Mouse (Mus musculus): ENCODE measurements around the gene Rptor. TPM values are rescaled to one million over a fixed set of nuclear protein-coding genes. Genes with fewer than 3 reads are reported as not detected.

Gene Rptor
- polyA plus RNA-seq, 1 experiment from 2014 or later = 12.5 TPM

DNA sequence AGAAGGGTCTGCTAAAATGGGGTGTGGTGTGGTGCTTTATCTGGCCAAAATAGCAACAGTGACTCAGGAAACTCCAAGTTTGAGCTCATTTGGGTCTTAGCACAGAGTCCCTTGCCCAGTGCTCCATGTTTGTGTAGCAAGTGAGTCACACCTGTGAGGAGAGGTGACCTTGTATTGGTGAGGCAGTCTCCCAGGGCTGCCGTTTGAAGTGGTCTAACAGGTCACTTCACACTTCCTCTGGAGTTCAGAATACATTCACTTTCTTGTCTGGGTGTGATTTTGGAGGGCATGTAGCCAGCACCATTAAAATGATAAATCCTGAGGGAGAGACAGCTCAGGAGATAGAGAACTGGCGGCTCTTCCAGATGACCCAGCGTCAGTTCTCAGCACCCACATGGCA lies 115.4 kb downstream of the Rptor start:
- peaks cover 7% of the 10 kb centered on the region; the same call in 1 of the 2 replicates for H3K9me3 ChIP-seq
- H3K36me3 ChIP-seq = no peaks in the 10 kb centered on the region
- no peak for ATAC-seq (ENCODE audit: insufficient number of reproducible peaks, insufficient read depth, low FRiP score, low TSS enrichment, low read depth)
- no peak overlapping the region for H3K4me3 ChIP-seq
- no peak overlapping the region for H3K9ac ChIP-seq
- H3K4me1 ChIP-seq = peaks cover 5% of the 10 kb centered on the region; the same call in 1 of the 2 replicates
- H3K27me3 ChIP-seq = no peaks in the 10 kb centered on the region
- H3K4me2 ChIP-seq = no peak overlapping the region
- WGBS = 97% methylated on average over 3 of the region's 3 CpGs
- H3K27ac ChIP-seq = no peak overlapping the region

DNA sequence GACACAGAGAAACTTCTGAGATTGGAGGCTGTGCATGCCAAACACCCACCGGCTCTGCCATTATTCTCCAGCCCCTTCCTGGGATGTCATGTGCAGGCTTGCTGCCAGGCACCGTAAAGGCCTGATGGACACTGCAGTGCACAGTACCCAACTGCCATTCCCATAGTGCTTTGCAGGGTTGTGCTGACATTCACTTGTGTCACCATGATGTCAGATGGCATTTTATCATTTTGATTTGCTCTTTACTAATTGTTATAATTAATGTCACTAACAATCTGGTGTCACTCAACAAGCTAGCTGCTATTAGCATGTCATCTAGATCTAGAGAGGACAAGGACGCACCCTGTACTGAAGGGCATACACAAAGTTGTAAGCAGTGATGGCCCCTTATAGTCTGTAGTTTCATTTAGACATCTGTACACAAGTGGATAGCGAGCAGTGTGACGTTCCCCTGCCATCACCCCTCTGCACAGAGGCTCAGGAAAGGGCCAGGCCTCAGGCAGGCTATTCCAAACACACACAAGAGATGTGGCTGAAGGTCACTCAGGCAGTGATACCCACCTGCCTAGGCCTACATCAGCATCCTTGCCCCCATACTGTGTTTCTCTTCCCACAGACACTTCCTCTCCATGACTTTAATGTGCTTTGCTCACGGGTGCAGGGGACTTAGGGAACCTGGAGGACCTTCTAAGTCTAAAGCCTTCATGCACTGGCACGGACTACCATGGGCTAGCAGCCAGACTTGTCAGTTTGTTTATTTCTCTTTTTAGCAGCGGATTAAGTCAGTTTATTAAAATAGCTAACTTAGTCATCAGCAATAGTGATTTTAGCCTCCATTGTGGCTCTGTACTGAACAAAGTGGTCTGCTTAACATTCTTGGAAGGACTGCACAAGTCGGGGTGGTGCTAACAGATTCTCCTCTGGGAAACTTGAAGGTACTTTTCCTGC lies 117.7 kb downstream of the Rptor start:
- H3K27me3 ChIP-seq = no peaks in the 10 kb centered on the region
- H3K9ac ChIP-seq = no peak overlapping the region
- H3K4me2 ChIP-seq = no peak overlapping the region
- 0 out of 2 replicates have a peak, but pooled peaks cover under 1% of the 10 kb centered on the region for H3K4me1 ChIP-seq
- H3K9me3 ChIP-seq = peaks cover 7% of the 10 kb centered on the region; the same call in 1 of the 2 replicates
- no peak for ATAC-seq (ENCODE audit: insufficient number of reproducible peaks, insufficient read depth, low FRiP score, low TSS enrichment, low read depth)
- no peak overlapping the region for H3K4me3 ChIP-seq
- WGBS = 81% methylated on average over 9 of the region's 9 CpGs
- no peak overlapping the region for H3K27ac ChIP-seq
- peaks cover 7% of the 10 kb centered on the region for H3K36me3 ChIP-seq

DNA sequence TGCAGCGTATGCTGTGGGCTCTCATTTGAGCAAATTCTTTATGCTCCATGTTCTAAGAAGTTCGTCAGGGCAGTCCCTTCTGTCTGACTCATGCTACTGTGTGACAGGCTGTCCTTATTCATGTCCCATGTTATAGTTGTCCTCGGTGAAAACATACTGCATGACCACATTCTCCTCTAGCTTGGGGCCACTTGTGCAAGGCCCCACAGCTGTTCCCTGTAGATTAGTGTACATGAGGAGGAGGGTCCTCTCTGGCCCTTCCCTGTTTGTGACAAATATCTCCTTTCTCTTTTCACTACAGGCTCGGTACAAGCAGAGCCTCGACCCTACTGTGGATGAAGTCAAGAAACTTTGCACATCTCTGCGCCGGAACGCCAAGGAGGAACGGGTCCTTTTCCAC lies 122.0 kb downstream of the Rptor start:
- H3K27me3 ChIP-seq = no peaks in the 10 kb centered on the region

DNA sequence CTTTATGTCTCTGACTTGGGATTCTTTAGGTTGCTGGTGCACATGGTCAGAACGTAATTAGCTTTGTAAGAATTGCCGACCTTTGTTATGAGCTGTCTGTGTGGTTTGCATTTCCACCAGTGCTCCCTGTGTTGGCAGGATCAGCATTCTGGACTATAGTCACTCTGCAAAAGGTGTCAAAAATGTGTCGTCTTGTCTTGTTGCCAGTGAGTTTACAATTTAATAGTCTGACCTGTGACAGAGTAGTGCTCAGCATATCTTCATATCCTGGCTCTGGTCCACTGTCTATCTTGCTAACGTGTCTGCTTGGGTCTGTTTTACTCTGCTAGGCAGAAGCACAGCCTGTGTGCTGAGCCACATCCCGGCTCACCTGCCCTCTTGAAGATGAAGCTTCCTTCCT lies 128.7 kb downstream of the Rptor start:
- no peak for ATAC-seq (ENCODE audit: insufficient number of reproducible peaks, insufficient read depth, low FRiP score, low TSS enrichment, low read depth)
- Histone ChIP-seq H3K4me1 (0 out of 2 replicates have a peak, but pooled peaks cover 4% of the 10 kb centered on the region), H3K9me3 (no peaks in the 10 kb centered on the region), H3K4me3 (no peak overlapping the region), H3K36me3 (0 out of 2 replicates have a peak, but pooled peaks cover 6% of the 10 kb centered on the region), H3K4me2 (no peak overlapping the region), H3K9ac (no peak overlapping the region), H3K27me3 (no peaks in the 10 kb centered on the region), H3K27ac (no peak overlapping the region)
- WGBS = 85% methylated on average over 5 of the region's 5 CpGs

More for the DNA sequence above, 122.0 kb downstream of the Rptor start:
- WGBS = 87% methylated on average over 9 of the region's 9 CpGs
- Histone ChIP-seq H3K4me1 (no peaks in the 10 kb centered on the region), H3K27ac (no peak overlapping the region), H3K4me2 (no peak overlapping the region), H3K9me3 (no peaks in the 10 kb centered on the region), H3K9ac (no peak overlapping the region), H3K36me3 (peaks cover 16% of the 10 kb centered on the region), H3K4me3 (no peak overlapping the region)
- ATAC-seq (ENCODE audit: insufficient number of reproducible peaks, insufficient read depth, low FRiP score, low TSS enrichment, low read depth) = no peak

DNA sequence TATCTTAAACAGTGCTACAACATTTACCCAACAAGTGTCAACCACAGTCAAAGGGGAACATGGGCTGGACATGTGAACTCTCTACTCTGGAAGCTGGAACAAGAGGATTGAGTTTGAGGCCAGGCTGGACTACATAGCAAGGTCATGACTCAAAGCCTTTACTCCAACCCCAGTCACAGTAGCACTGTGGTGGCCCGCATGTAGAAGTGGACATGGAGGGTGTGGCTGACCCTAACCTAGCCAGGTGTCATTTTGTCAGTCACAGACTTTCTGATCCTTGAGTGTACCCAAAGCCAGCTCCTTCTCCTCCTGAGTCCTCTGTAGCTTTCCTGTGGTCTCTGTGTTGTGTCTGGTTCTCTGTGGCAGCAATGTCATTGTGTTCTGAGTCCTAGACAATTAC lies 129.7 kb downstream of the Rptor start:
- 0 out of 2 replicates have a peak, but pooled peaks cover 6% of the 10 kb centered on the region for H3K36me3 ChIP-seq
- no peaks in the 10 kb centered on the region for H3K27me3 ChIP-seq
- no peaks in the 10 kb centered on the region for H3K9me3 ChIP-seq
- H3K4me1 ChIP-seq = 0 out of 2 replicates have a peak, but pooled peaks cover 6% of the 10 kb centered on the region
- H3K27ac ChIP-seq = no peak overlapping the region
- H3K4me2 ChIP-seq = no peak overlapping the region
- 87% methylated on average over 1 of the region's 1 CpGs for WGBS
- ATAC-seq (ENCODE audit: insufficient number of reproducible peaks, insufficient read depth, low FRiP score, low TSS enrichment, low read depth) = no peak
- H3K4me3 ChIP-seq = no peak overlapping the region
- no peak overlapping the region for H3K9ac ChIP-seq

DNA sequence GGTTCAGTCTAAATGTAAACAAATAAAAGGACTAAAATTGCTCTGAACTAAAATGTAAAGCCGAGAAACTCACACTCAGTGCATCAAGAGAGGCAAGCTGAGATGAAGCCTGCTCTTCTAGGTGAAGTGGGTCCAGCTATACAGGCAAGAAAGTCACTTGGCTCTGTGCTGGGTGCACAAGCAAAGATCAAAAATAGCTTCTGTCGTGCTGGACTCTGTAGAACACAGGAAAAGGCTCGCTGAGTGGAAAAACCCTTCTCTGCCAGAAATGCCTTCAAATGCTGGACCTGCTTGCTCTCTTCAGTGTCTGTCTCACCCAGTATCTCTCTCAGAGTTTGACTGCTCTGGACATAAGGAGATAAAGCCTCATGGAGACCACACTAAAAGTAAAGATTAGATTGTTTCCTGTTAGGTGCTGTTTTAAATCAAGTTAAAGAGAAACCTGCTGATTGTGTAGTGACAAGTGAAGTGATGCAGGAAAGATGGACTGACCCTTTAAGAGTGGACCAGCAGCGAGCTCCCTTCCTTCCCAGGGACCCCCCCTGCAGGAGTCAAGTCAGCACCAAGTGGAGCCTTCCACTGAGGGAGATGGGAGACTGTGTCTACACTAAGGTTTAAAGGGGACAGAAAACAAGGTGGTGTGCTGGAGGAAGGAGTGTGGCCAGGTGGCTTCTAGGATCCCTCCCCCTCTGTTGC lies 130.4 kb downstream of the Rptor start:
- no peak for ATAC-seq (ENCODE audit: insufficient number of reproducible peaks, insufficient read depth, low FRiP score, low TSS enrichment, low read depth)
- WGBS = 66% methylated on average over 4 of the region's 4 CpGs
- no peaks in the 10 kb centered on the region for H3K9me3 ChIP-seq
- H3K27ac ChIP-seq = no peak overlapping the region
- no peaks in the 10 kb centered on the region for H3K27me3 ChIP-seq
- H3K9ac ChIP-seq = no peak overlapping the region
- H3K36me3 ChIP-seq = 0 out of 2 replicates have a peak, but pooled peaks cover 6% of the 10 kb centered on the region
- no peak overlapping the region for H3K4me2 ChIP-seq
- H3K4me3 ChIP-seq = no peak overlapping the region
- H3K4me1 ChIP-seq = 0 out of 2 replicates have a peak, but pooled peaks cover 8% of the 10 kb centered on the region

GRCm38 (mm10) chr11:119733657-119733990 lies 130.9 kb downstream of the Rptor start:
- WGBS = 89% methylated on average over 7 of the region's 7 CpGs
- 0 out of 2 replicates have a peak, but pooled peaks cover 8% of the 10 kb centered on the region for H3K4me1 ChIP-seq
- H3K27ac ChIP-seq = no peak overlapping the region
- H3K9ac ChIP-seq = no peak overlapping the region
- no peak for ATAC-seq (ENCODE audit: insufficient number of reproducible peaks, insufficient read depth, low FRiP score, low TSS enrichment, low read depth)
- H3K4me3 ChIP-seq = no peak overlapping the region
- no peak overlapping the region for H3K4me2 ChIP-seq
- no peaks in the 10 kb centered on the region for H3K9me3 ChIP-seq
- 0 out of 2 replicates have a peak, but pooled peaks cover 6% of the 10 kb centered on the region for H3K36me3 ChIP-seq
- H3K27me3 ChIP-seq = no peaks in the 10 kb centered on the region

- no peak overlapping the region for H3K9ac ChIP-seq
- 0 out of 2 replicates have a peak, but pooled peaks cover 6% of the 10 kb centered on the region for H3K36me3 ChIP-seq
- ATAC-seq (ENCODE audit: insufficient number of reproducible peaks, insufficient read depth, low FRiP score, low TSS enrichment, low read depth) = no peak
- no peaks in the 10 kb centered on the region for H3K27me3 ChIP-seq
- H3K9me3 ChIP-seq = no peaks in the 10 kb centered on the region
- H3K4me1 ChIP-seq = 0 out of 2 replicates have a peak, but pooled peaks cover 8% of the 10 kb centered on the region
- H3K4me2 ChIP-seq = no peak overlapping the region
- no peak overlapping the region for H3K4me3 ChIP-seq
- H3K27ac ChIP-seq = no peak overlapping the region
- WGBS = 81% methylated on average over 2 of the region's 2 CpGs
Observed at GRCm38 (mm10) chr11:119735152-119735551, 132.4 kb downstream of the Rptor start.

DNA sequence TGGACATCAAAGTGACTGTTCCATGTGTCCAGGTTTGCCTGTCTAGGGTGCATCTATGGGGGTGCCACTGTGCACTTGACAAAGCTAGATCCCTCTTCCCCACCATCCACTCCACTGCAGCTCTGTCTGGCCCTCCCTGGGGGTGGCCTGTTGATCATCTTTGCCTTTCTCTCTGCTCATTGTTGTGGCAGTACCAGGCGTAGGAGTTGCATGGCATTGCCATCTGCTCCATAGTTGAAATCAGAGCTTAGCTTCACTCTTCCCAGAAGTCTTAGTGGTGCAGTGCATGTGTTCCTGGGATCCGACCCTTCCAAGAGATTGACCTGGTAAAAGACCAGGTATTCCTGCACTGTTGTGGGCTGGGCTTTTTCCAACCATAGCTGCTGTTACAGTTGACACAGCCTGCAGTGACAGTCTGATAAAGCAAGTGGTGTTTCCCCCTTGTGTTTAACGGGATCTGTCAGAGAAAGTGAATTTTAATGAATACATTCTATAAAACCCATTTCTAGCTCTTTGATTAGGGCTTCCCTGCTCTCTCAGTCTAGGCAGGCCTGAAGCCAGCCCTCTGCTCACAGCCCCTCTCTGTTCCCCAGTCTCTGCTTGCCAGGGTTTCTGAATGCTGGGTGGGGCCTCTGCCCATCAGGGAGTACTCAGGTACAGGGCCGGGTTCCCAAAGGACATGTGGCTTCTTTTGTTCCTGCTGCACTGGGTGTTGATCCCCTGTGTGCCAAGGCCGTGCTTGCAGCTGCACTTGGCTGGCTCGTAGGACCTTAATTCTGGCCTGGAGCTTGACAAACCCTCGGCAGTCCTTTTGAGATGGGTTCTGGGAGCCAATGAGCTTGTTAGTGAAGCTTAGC lies 136.5 kb downstream of the Rptor start:
- WGBS = 75% methylated on average over 7 of the region's 7 CpGs
- no peak for ATAC-seq (ENCODE audit: insufficient number of reproducible peaks, insufficient read depth, low FRiP score, low TSS enrichment, low read depth)
- no peak overlapping the region for H3K9ac ChIP-seq

GRCm38 (mm10) chr11:119741401-119741800 lies 138.7 kb downstream of the Rptor start:
- Histone ChIP-seq H3K4me3 (no peak overlapping the region), H3K4me1 (peaks cover 15% of the 10 kb centered on the region), H3K27ac (no peak overlapping the region), H3K27me3 (no peaks in the 10 kb centered on the region), H3K9me3 (no peaks in the 10 kb centered on the region), H3K36me3 (no peaks in the 10 kb centered on the region), H3K9ac (no peak overlapping the region), H3K4me2 (no peak overlapping the region)
- WGBS = 80% methylated on average over 1 of the region's 1 CpGs
- no peak for ATAC-seq (ENCODE audit: insufficient number of reproducible peaks, insufficient read depth, low FRiP score, low TSS enrichment, low read depth)

More for the DNA sequence above, 136.5 kb downstream of the Rptor start:
- Histone ChIP-seq H3K27ac (no peak overlapping the region), H3K27me3 (no peaks in the 10 kb centered on the region), H3K36me3 (no peaks in the 10 kb centered on the region), H3K9me3 (no peaks in the 10 kb centered on the region), H3K4me2 (no peak overlapping the region), H3K4me3 (no peak overlapping the region), H3K4me1 (peaks cover 14% of the 10 kb centered on the region)

DNA sequence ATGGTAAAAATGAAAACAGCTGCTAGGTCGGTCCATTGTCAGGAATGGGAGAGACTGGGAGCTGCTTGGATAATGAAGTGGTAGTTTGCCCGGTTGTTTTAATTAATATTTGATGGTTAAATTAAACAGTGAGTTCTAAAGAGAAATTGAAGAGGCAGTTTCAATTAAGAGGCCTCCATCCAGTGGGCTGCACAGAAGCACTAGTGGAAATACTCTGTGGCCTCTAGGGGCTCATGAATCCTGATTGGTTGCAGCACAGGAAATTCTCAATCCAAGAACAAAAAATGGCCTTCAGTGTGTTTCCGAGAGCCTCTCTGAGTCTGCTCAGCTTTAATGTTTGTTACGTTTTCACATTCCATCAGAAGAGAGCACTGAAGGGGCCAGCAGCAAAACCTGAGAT lies 141.7 kb downstream of the Rptor start:
- 42% methylated on average over 4 of the region's 4 CpGs for WGBS
- Histone ChIP-seq H3K4me1 (peaks cover 11% of the 10 kb centered on the region), H3K36me3 (no peaks in the 10 kb centered on the region), H3K9ac (no peak overlapping the region), H3K4me3 (no peak overlapping the region), H3K27me3 (no peaks in the 10 kb centered on the region), H3K27ac (no peak overlapping the region), H3K4me2 (no peak overlapping the region), H3K9me3 (no peaks in the 10 kb centered on the region)
- no peak for ATAC-seq (ENCODE audit: insufficient number of reproducible peaks, insufficient read depth, low FRiP score, low TSS enrichment, low read depth)
